Mouse (Mus musculus) hindbrain, embryonic 13.5 days (tissue): ENCODE data around the gene Ice1. TPM values are rescaled to one million over a fixed set of nuclear protein-coding genes. Genes with fewer than 3 reads are reported as not detected.

Experiments
- ATAC-seq: fragments of 200-750 bp; cut with Nextera tagmentation; 2 replicates; pipeline ENCODE4 v1.8.0; 2017; ENCODE audit warnings: moderate TSS enrichment; ENCODE audit not compliant: low FRiP score
- H3K27ac ChIP-seq: fragments of 300-500 bp; sonication (generic); 2 replicates; pipeline ENCODE4 v1.5.1; 2015; ENCODE audit warnings: inconsistent platforms, mild to moderate bottlenecking, moderate library complexity
- H3K27me3 ChIP-seq: fragments of 300-500 bp; sonication (generic); 2 replicates; pipeline ENCODE4 v1.6.1; 2015; ENCODE audit warnings: mild to moderate bottlenecking, inconsistent platforms
- H3K36me3 ChIP-seq: fragments of 300-500 bp; sonication (generic); 2 replicates; pipeline ENCODE4 v1.6.1; 2015; ENCODE audit warnings: mild to moderate bottlenecking, inconsistent platforms
- H3K4me1 ChIP-seq: fragments of 300-500 bp; sonication (generic); replicated peaks from 2 replicates; pipeline ENCODE4 v1.6.1; 2015; ENCODE audit warnings: inconsistent platforms
- H3K4me2 ChIP-seq: fragments of 300-500 bp; sonication (generic); 2 replicates; pipeline ENCODE4 v1.6.1; 2015; ENCODE audit warnings: inconsistent platforms, mild to moderate bottlenecking, moderate library complexity
- H3K4me3 ChIP-seq: fragments of 300-500 bp; sonication (generic); 2 replicates; pipeline ENCODE4 v1.5.1; 2015; ENCODE audit warnings: mild to moderate bottlenecking, inconsistent platforms
- H3K9ac ChIP-seq: fragments of 300-500 bp; sonication (generic); 2 replicates; pipeline ENCODE4 v1.6.1; 2015; ENCODE audit warnings: mild to moderate bottlenecking, inconsistent platforms
- H3K9me3 ChIP-seq: fragments of 300-500 bp; sonication (generic); 2 replicates; pipeline ENCODE4 v1.6.1; 2016; ENCODE audit warnings: inconsistent platforms
- WGBS: fragments of 180-500 bp; shearing (Covaris S2); methylation state at CpG from one replicate; pipeline ENCODE4 v1.1.7; 2015; 5-methylcytosine and 5-hydroxymethylcytosine counted together
- polyA plus RNA-seq: library from polyadenylated mRNA; unstranded; fragments of >200 nt; fragmentation: Nextera tagmentation; extraction: Ambion mirVana; gene quantifications from 2 replicates; pipeline ENCODE4 v1.2.1, GENCODE M21; 2015

The Ice1 gene
- polyA plus RNA-seq, 1 experiment from 2014 or later, result 28.5 TPM

DNA sequence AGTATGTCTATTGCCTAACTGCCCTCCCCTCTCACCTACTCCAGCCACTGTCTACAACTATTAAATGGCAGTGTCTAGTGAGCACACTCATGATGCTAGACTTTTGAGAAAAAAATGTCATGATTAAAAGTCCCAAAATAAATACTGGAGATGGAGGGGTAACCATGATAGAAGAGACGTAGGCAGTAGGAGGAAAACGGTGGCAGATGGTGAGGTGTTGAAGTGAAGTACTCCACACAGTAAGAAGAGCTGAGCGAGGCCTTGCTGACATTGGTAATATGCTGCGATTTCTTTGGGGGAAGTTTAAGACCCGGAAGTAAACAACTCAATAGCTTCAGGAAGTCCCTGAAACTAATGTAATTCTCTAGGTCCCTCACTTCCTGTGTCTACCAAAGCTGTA, 104.0 kb downstream of the Ice1 start:
- no peak overlapping the region for H3K4me2 ChIP-seq
- H3K27ac ChIP-seq, result 0 out of 2 replicates have a peak overlapping the region, but pooled peaks have one; percentile 20
- H3K4me3 ChIP-seq, result no peak overlapping the region
- no peaks in the 10 kb centered on the region for H3K36me3 ChIP-seq
- no peaks in the 10 kb centered on the region for H3K9me3 ChIP-seq
- H3K9ac ChIP-seq, result no peak overlapping the region
- no peaks in the 10 kb centered on the region for H3K4me1 ChIP-seq
- H3K27me3 ChIP-seq, result no peaks in the 10 kb centered on the region
- no peak for ATAC-seq
- 95% methylated on average over 5 of the region's 5 CpGs for WGBS

DNA sequence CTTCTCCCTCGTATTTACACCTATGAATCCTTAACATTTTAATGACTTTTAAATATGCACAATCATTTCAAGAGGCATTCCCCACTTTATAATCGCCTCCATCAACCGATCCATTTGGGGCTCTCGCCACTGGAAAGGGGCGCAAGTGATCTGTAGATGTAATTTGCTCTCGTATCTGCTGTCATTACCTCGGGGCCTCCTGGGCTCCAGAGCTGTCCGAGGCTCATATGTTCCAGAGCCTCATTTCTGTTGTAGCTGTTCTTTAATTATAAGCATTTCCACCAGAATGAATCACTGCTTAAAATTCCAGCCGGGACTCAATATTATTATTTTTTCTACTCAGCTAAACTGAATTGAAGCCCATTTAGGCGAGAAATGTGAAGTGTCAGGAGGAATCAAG, 104.7 kb downstream of the Ice1 start:
- no peak for ATAC-seq
- Histone ChIP-seq H3K9ac (no peak overlapping the region), H3K9me3 (no peaks in the 10 kb centered on the region), H3K27ac (peak overlapping the region; percentile 15; the same call in 1 of the 2 replicates), H3K36me3 (no peaks in the 10 kb centered on the region), H3K27me3 (no peaks in the 10 kb centered on the region), H3K4me3 (no peak overlapping the region), H3K4me2 (no peak overlapping the region), H3K4me1 (0 out of 2 replicates have a peak, but pooled peaks cover 5% of the 10 kb centered on the region)
- 60% methylated on average over 10 of the region's 10 CpGs for WGBS

DNA sequence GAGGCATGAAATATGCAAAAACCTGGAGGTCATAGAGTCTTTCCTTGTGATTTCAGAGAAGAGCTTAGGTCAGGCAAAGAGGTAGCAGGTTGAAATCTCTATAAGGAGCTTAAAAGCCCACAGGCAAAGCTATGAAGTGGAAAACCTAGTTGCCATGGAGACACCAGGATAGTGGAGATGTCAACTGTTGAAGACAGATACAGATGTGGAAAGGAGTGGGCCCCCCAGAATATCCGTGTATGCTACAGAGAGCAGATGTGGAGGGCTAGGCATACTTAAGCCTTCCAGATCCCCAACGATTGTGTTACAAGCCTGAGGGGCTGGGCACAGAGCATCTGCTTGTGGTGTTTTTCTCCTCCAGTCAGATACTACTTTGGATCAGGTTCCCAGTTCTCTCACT, 119.8 kb downstream of the Ice1 start:
- 0 out of 2 replicates have a peak, but pooled peaks cover 7% of the 10 kb centered on the region for H3K4me1 ChIP-seq
- H3K27me3 ChIP-seq, result no peaks in the 10 kb centered on the region
- H3K4me3 ChIP-seq, result no peak overlapping the region
- no peak overlapping the region for H3K4me2 ChIP-seq
- H3K9me3 ChIP-seq, result no peaks in the 10 kb centered on the region
- H3K9ac ChIP-seq, result no peak overlapping the region
- H3K27ac ChIP-seq, result no peak overlapping the region
- WGBS, result 44% methylated on average over 2 of the region's 2 CpGs
- H3K36me3 ChIP-seq, result no peaks in the 10 kb centered on the region
- ATAC-seq, result no peak

DNA sequence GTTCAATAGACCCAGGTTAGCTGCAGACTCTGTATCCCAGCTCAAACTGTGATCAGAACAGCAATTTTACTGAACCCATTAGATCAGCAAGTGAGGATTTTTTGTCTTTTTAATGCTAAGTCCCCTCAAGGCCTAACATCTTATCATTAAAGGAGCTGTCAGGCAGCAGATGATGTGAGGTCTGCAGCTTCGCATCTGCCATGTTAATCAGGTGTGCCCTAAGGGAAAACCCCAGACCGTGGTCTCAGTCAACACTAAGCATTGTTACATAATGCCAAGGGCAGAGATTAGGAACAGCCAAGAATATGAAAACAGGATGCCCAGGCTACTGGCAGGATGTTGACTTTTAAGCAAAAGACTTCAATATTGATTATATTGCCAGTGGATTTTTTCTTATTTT, 122.4 kb downstream of the Ice1 start:
- Histone ChIP-seq H3K9me3 (no peaks in the 10 kb centered on the region), H3K36me3 (no peaks in the 10 kb centered on the region), H3K9ac (no peak overlapping the region), H3K27me3 (no peaks in the 10 kb centered on the region), H3K4me3 (no peak overlapping the region), H3K27ac (no peak overlapping the region), H3K4me1 (0 out of 2 replicates have a peak, but pooled peaks cover 8% of the 10 kb centered on the region), H3K4me2 (no peak overlapping the region)
- ATAC-seq, result no peak
- WGBS, result 43% methylated on average over 2 of the region's 2 CpGs

DNA sequence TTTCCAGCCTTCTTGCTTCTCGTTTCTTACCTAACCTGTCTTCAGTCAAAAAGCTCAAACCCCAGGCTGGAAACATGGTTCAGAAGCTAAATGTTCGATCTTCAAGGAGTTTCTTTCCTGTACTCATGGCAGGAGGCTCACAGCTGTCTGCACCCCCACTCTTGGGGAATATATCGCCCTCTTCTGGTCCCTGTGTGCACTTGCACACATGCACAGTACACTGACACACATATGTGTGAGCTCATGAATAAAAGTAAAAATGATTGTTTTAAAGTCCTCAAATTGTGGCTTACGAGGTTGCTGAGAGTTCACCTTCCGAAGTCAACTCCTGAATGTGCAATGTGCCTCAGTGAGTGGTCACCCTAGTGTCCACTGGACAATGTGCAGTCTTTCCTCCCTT, 127.2 kb downstream of the Ice1 start:
- ATAC-seq, result no peak
- no peak overlapping the region for H3K4me3 ChIP-seq
- peak overlapping the region; percentile 66; the same call in 1 of the 2 replicates for H3K27ac ChIP-seq
- 81% methylated on average over 5 of the region's 5 CpGs for whole genome bisulfite sequencing
- H3K9me3 ChIP-seq, result no peaks in the 10 kb centered on the region
- H3K9ac ChIP-seq, result no peak overlapping the region
- H3K4me2 ChIP-seq, result no peak overlapping the region
- peaks cover 25% of the 10 kb centered on the region for H3K4me1 ChIP-seq
- no peaks in the 10 kb centered on the region for H3K36me3 ChIP-seq
- no peaks in the 10 kb centered on the region for H3K27me3 ChIP-seq

DNA sequence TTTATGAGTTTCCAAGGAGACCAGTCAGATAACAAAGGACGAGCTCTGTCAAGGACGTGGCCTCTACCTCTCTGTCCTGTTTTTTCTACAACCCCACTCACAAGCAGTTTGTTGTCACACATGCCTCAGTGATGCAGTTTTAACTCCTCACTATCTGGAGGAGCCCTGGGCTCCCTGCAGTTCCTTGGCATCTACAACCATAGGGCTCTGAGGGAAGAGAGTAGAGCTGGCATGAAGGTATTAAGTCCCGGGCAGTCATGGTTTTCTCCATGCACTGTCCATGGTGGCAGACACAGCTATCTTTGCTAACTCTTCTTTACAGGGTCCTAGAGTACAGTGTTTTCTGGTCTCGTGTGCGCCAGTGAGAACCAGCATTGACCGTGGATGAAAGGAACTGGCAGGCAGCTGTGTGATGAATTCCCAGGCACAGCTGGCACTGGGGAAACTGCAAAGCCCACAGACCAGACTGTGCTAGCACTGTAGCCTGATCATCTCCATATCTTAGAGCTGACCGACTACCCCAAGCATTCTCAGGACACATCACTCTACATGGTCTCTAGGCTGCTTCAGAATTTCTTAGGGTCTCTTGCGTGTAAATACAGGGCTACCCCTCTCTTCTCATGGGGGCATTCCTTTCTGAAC, 127.9 kb downstream of the Ice1 start:
- H3K4me3 ChIP-seq, result no peak overlapping the region
- no peaks in the 10 kb centered on the region for H3K36me3 ChIP-seq
- H3K27ac ChIP-seq, result peak overlapping the region; percentile 66
- ATAC-seq, result peak; percentile 76
- WGBS, result 57% methylated on average over 8 of the region's 8 CpGs
- no peaks in the 10 kb centered on the region for H3K27me3 ChIP-seq
- no peak overlapping the region for H3K9ac ChIP-seq
- H3K9me3 ChIP-seq, result no peaks in the 10 kb centered on the region
- peaks cover 20% of the 10 kb centered on the region for H3K4me1 ChIP-seq
- no peak overlapping the region for H3K4me2 ChIP-seq

DNA sequence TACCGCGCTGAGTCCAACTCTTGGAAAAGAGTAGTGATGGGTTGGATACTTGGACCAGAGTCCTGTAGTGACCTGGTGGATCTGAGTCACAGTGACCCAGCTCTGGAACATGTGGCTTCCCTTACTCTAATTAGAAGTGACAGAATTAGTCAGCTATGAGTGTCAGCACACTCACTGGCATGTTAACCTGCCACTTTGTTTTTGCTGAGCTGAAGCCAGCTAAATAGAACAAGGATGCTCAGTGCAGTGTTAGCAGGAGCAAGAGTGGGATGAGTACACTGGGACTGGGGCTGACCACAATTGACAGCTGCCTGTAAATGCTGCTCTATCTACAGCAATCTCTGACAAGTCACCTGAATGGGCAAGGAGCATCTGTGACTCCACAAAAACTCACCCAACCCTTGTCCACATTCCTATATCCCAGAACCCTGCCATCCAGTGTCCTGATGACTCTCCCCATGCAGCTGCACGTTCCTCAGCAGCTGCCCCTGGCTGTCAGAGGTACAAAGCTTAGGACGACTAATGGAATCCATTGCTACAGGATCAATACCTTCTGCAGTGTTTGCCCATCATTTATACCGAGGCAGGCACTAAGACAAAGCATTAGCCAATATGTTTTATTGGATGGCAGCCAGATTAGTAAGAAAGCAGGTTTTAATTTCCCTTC, 128.6 kb downstream of the Ice1 start:
- no peak overlapping the region for H3K4me2 ChIP-seq
- ATAC-seq, result peak; percentile 80
- WGBS, result 50% methylated on average over 5 of the region's 5 CpGs
- H3K4me1 ChIP-seq, result peaks cover 18% of the 10 kb centered on the region
- H3K27me3 ChIP-seq, result no peaks in the 10 kb centered on the region
- H3K36me3 ChIP-seq, result no peaks in the 10 kb centered on the region
- peak overlapping the region; percentile 48; the same call in 1 of the 2 replicates for H3K27ac ChIP-seq
- no peak overlapping the region for H3K4me3 ChIP-seq
- no peaks in the 10 kb centered on the region for H3K9me3 ChIP-seq
- no peak overlapping the region for H3K9ac ChIP-seq

Other genes with a start within 250 kb of the Ice1 start
- gene Adamts16, start 204.2 kb upstream of the Ice1 start, polyA plus RNA-seq, result 2.3 and 2.6 TPM in 2 replicates